Mouse (Mus musculus) intestine, embryonic 16.5 days (tissue): Measurements from ENCODE around the gene Lce1m. TPM values are rescaled to one million over a fixed set of nuclear protein-coding genes. Genes with fewer than 3 reads are reported as not detected.
"Not testable (repeated sequence)": the region's sequence is repeated elsewhere in the genome, so short reads cannot be mapped to it uniquely, and the experiment has no call there.

Source experiments
- ATAC-seq: fragments of 200-750 bp; cut with Nextera tagmentation; 2 replicates; pipeline ENCODE4 v1.8.0; 2017; ENCODE audit warnings: moderate TSS enrichment, moderate library complexity
- H3K27ac ChIP-seq: fragments of 300-500 bp; sonication (generic); 2 replicates; pipeline ENCODE4 v1.5.1; 2014; ENCODE audit warnings: mild to moderate bottlenecking, low read length
- H3K27me3 ChIP-seq: fragments of 300-500 bp; sonication (generic); replicated peaks from 2 replicates; pipeline ENCODE4 v1.6.1; 2014; ENCODE audit warnings: low read length, control low read depth, mixed read lengths; ENCODE audit not compliant: control insufficient read depth, insufficient read depth
- H3K36me3 ChIP-seq: fragments of 300-500 bp; sonication (generic); 2 replicates; pipeline ENCODE4 v1.6.1; 2014; ENCODE audit warnings: low read length, control low read depth; ENCODE audit not compliant: control insufficient read depth, insufficient read depth
- H3K4me1 ChIP-seq: fragments of 300-500 bp; sonication (generic); 2 replicates; pipeline ENCODE4 v1.6.1; 2014; ENCODE audit warnings: low read length, control low read depth, mixed read lengths; ENCODE audit not compliant: control insufficient read depth, insufficient read depth
- H3K4me2 ChIP-seq: fragments of 300-500 bp; sonication (generic); 2 replicates; pipeline ENCODE4 v1.6.1; 2014; ENCODE audit warnings: low read depth, low read length, control low read depth
- H3K4me3 ChIP-seq: fragments of 300-500 bp; sonication (generic); 2 replicates; pipeline ENCODE4 v1.5.1; 2014; ENCODE audit warnings: mild to moderate bottlenecking, low read length
- H3K9ac ChIP-seq: fragments of 300-500 bp; sonication (generic); 2 replicates; pipeline ENCODE4 v1.6.1; 2014; ENCODE audit warnings: low read depth, low read length
- H3K9me3 ChIP-seq: fragments of 300-500 bp; sonication (generic); 2 replicates; pipeline ENCODE4 v1.6.1; 2016; ENCODE audit warnings: low read length, control low read depth; ENCODE audit not compliant: control insufficient read depth
- WGBS: fragments of 180-500 bp; shearing (Covaris S2); extraction: QIAGEN DNeasy Blood & Tissue Kit; methylation state at CpG from one replicate; pipeline ENCODE4 v1.1.7; 2014; 5-methylcytosine and 5-hydroxymethylcytosine counted together
- polyA plus RNA-seq: library from polyadenylated mRNA; unstranded; fragments of >200 nt; fragmentation: Nextera tagmentation; extraction: Ambion mirVana; gene quantifications from 2 replicates; pipeline ENCODE4 v1.2.1, GENCODE M21; 2015

Gene Lce1m
- not detected in 2 replicates for polyA plus RNA-seq

DNA sequence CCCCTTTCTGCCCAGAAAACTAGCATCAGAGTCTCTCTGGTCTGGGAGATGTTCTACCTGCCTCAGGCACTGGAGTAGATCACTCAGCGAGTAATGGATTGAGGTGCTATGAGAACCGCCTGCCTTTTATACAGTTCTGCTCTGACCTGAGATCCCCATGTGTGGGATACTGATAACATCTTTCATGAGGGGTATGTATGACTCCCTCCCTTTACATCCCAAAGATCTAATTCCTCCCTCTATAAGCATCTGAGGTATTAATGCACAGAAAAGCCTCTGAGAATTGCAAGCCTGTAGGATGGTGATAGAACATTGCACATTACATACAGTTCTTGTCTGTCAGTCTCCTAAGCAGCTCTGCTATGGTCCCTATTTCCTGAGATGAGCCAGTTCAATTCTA, at the start of gene Lce1m:
Gene Lce1m (minus strand): TSS at position 101 of the 400 bp plus-strand sequence.
- 89% methylated on average over 2 of the region's 2 CpGs for WGBS
- Histone ChIP-seq H3K4me3 (no peak within 1 kb of the TSS), H3K36me3 (no peaks in the 10 kb centered on the region), H3K27ac (no peak within 1 kb of the TSS), H3K4me1 (peaks cover 4% of the 10 kb centered on the region), H3K27me3 (no peaks in the 10 kb centered on the region), H3K9me3 (no peaks in the 10 kb centered on the region), H3K9ac (no peak within 1 kb of the TSS), H3K4me2 (no peak within 1 kb of the TSS)
- ATAC-seq = no peak

DNA sequence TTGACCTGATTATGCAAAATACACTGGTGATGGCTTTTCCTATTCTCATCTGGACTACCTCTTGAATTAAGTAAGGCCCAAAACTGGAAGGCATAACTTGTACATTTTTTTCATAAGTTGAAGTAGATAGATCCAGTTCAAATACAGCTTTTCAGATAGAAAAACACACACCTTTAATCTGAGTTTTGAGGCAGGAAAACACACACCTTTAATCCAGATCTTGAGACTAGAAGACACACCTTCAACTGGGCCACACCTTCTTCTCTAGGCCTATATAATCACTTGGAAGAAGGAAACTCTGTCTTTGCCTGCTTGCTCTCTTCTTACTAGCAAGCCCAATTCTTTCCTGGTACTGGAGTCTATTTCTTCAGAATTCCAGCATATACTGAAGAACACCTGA, 49.7 kb upstream of the Lce1m start, which contains the start of gene Gm4858:
Gene Gm4858 (plus strand): TSS at position 301 of the 400 bp plus-strand sequence.
- H3K9ac ChIP-seq, H3K4me1 ChIP-seq, H3K9me3 ChIP-seq, H3K27me3 ChIP-seq, H3K4me3 ChIP-seq, H3K36me3 ChIP-seq, H3K27ac ChIP-seq, ATAC-seq, H3K4me2 ChIP-seq: not testable (repeated sequence)

GRCm38 (mm10) chr3:93052826-93053474, 34.1 kb upstream of the Lce1m start:
- Histone ChIP-seq H3K4me2 (no peak overlapping the region), H3K36me3 (no peaks in the 10 kb centered on the region), H3K4me3 (no peak overlapping the region), H3K9ac (no peak overlapping the region), H3K27ac (no peak overlapping the region), H3K9me3 (no peaks in the 10 kb centered on the region), H3K27me3 (no peaks in the 10 kb centered on the region), H3K4me1 (no peaks in the 10 kb centered on the region)
- no peak for ATAC-seq
- WGBS = 59% methylated on average over 10 of the region's 10 CpGs

DNA sequence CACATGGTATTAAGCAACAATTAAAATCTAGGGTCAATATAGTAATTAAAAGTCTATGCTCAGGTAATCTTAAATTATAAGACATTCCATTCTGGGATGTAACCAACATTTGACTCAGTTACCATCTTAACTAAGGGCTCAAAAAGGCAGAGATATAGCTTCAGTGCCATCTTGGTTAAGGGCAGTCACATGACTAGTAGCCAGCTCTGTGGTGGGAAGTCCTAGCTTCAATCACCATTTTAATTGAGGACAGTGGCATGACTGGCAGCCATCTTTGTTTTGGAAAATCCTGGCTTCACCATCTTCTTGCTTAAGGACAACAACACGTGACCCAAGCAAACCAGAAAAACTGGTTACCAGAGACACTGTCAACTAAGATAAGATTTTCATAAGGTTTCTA, 31.3 kb upstream of the Lce1m start:
- no peaks in the 10 kb centered on the region for H3K9me3 ChIP-seq
- no peak overlapping the region for H3K9ac ChIP-seq
- ATAC-seq = no peak
- no peak overlapping the region for H3K4me2 ChIP-seq
- 68% methylated on average over 1 of the region's 1 CpGs for WGBS
- no peaks in the 10 kb centered on the region for H3K4me1 ChIP-seq
- no peaks in the 10 kb centered on the region for H3K36me3 ChIP-seq
- H3K27me3 ChIP-seq = no peaks in the 10 kb centered on the region
- H3K4me3 ChIP-seq = no peak overlapping the region
- no peak overlapping the region for H3K27ac ChIP-seq

DNA sequence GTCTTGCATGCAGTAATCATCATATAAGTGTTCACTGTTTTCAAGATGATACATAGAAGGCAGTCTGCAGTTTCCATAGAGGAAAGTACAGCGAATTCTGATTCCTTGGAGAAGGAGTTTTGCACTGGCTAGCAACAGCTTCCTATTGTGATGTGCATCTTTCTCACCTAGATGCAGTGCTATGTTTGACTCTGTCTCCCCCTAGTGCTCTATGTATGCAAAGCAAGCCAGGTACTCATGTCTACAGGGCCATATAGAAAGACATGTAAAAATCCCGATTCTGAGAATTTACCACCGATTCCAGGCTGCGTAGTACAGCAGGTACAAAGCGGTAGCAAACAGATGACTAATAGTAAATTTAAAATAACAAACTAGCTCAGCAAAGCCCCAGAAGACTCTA, 12.6 kb upstream of the Lce1m start:
- H3K27ac ChIP-seq = no peak overlapping the region
- no peaks in the 10 kb centered on the region for H3K9me3 ChIP-seq
- no peak overlapping the region for H3K4me2 ChIP-seq
- H3K36me3 ChIP-seq = no peaks in the 10 kb centered on the region
- H3K9ac ChIP-seq = no peak overlapping the region
- H3K4me1 ChIP-seq = no peaks in the 10 kb centered on the region
- WGBS = 46% methylated on average over 5 of the region's 5 CpGs
- H3K27me3 ChIP-seq = no peaks in the 10 kb centered on the region
- no peak overlapping the region for H3K4me3 ChIP-seq
- ATAC-seq = peak; percentile 66

GRCm38 (mm10) chr3:93025486-93025885, 6.6 kb upstream of the Lce1m start:
- no peak overlapping the region for H3K4me3 ChIP-seq
- 63% methylated on average over 2 of the region's 2 CpGs for WGBS
- no peak for ATAC-seq
- H3K9ac ChIP-seq = no peak overlapping the region
- H3K27me3 ChIP-seq = no peaks in the 10 kb centered on the region
- H3K27ac ChIP-seq = no peak overlapping the region
- H3K4me1 ChIP-seq = no peaks in the 10 kb centered on the region
- no peak overlapping the region for H3K4me2 ChIP-seq
- H3K36me3 ChIP-seq = no peaks in the 10 kb centered on the region
- H3K9me3 ChIP-seq = no peaks in the 10 kb centered on the region

GRCm38 (mm10) chr3:93023411-93024184, 4.7 kb upstream of the Lce1m start:
- WGBS = 87% methylated on average over 3 of the region's 3 CpGs
- no peak overlapping the region for H3K9ac ChIP-seq
- ATAC-seq = no peak

GRCm38 (mm10) chr3:93021171-93021570, 2.3 kb upstream of the Lce1m start:
- WGBS = 88% methylated on average over 1 of the region's 1 CpGs
- ATAC-seq = no peak

More at GRCm38 (mm10) chr3:93023411-93024184, 4.7 kb upstream of the Lce1m start:
- Histone ChIP-seq H3K4me1 (no peaks in the 10 kb centered on the region), H3K36me3 (no peaks in the 10 kb centered on the region), H3K9me3 (no peaks in the 10 kb centered on the region), H3K27me3 (no peaks in the 10 kb centered on the region), H3K4me3 (no peak overlapping the region), H3K4me2 (no peak overlapping the region), H3K27ac (no peak overlapping the region)

DNA sequence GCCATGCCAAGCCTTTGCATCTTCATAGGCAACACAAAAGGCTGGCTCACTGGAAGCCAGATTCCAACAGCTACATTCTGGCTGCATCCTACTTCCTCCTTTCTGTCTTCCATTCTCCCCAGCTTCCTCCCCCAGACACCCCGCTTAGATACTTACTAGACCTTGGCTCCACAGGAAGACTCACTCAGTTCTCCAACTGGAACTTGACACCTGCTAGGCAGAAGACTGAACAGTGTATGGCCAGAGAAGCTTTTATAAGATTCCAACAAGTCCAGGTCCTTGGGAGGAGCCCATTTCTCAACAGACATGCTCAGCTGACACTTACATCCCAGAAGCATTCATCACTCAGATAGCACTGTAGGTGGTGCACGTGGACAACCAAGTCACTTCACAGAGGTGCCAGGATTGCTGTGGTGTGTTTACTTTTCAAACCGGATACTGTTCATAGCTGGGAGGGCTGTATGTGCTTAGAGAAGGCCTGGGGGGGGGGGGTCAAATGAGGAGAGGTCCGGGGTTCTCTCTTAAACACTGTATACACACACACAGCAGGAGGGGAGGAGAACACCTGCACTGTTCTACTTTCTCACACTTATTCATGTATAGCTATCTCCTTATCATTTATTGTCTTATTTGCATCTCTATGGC, 3.3 kb downstream of the Lce1m start, which contains the start of gene Crct1:
Gene Crct1 (minus strand): TSS at position 228 of the 645 bp plus-strand sequence.
- Histone ChIP-seq H3K27ac (no peak within 1 kb of the TSS), H3K9me3 (no peaks in the 10 kb centered on the region), H3K4me3 (peak within 1 kb of the TSS; percentile 59), H3K4me2 (peak within 1 kb of the TSS; percentile 93), H3K27me3 (no peaks in the 10 kb centered on the region), H3K9ac (peak within 1 kb of the TSS; percentile 69), H3K4me1 (peaks cover 4% of the 10 kb centered on the region), H3K36me3 (no peaks in the 10 kb centered on the region)
- 28% methylated on average over 4 of the region's 4 CpGs for WGBS
- no peak for ATAC-seq

More at GRCm38 (mm10) chr3:93021171-93021570, 2.3 kb upstream of the Lce1m start:
- H3K4me3 ChIP-seq = no peak overlapping the region
- H3K27me3 ChIP-seq = no peaks in the 10 kb centered on the region
- H3K4me1 ChIP-seq = no peaks in the 10 kb centered on the region
- H3K36me3 ChIP-seq = no peaks in the 10 kb centered on the region
- no peak overlapping the region for H3K4me2 ChIP-seq
- H3K9ac ChIP-seq = no peak overlapping the region
- H3K9me3 ChIP-seq = no peaks in the 10 kb centered on the region
- no peak overlapping the region for H3K27ac ChIP-seq
